Mouse (Mus musculus) lung, postnatal 25 days (tissue): ENCODE results near the gene Gm17660.

ENCODE experiments used
- DNase-seq: peaks from one replicate; pipeline ENCODE4 v3.0.0; 2022; ENCODE audit warnings: low spot score

Gm17660 gene

DNA sequence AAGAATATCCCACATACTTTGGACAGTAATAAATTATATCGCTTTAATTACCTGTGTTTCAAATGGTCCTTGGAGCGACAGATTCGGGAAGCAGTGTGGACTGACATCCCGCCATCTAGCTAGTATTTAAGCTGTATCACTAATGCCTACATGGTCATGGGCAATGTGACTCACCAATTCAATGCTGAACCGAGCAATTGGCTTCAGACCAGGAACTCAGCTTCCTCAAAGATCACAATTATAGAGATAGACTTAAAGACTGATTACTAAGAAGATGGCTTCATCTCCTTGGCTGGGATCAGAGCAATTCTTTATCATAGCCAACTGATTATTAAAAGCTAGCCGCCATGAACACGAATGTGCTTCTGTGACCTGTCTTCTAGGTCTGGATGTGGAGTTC lies at the start of gene Gm17660:
Gene Gm17660, minus strand, starts transcription at position 101 of the 400 bp plus-strand sequence.
- no peak for DNase-seq

DNA sequence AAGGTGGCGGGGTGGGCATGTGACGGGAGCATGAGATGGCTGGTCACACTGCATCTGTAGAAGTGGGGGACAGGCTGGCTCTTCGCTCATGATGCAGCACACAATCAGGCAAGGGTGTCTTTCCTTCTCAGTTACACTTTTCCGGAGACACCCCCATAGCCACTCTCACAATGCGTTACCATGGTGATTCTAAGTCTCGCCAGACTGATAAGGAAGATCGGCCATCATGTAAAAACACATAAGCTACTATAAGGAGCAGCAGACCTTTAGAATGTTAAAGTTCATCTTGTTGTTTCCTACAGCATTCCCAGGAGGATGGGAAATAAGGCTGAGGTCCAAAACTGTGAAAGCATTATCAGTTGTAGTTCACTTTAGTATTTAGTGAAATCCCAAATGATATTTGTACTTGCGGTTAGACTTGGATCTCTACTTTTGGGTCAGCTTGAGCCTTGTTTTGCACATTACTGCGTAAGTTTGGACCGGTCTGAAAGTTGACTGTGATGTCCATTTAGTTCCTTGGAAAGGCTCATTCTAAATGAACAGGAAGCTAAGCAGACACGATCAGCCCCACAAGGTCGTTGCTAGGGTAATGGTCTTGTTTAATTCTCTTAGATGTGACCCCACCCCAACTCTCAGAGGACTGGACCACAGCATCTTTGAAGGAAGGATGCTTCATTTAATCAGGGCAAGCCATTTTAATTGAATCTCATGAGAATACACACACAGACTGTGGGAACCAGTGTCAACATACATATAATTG lies 49.3 kb upstream of the Gm17660 start:
- DNase-seq, result no peak

DNA sequence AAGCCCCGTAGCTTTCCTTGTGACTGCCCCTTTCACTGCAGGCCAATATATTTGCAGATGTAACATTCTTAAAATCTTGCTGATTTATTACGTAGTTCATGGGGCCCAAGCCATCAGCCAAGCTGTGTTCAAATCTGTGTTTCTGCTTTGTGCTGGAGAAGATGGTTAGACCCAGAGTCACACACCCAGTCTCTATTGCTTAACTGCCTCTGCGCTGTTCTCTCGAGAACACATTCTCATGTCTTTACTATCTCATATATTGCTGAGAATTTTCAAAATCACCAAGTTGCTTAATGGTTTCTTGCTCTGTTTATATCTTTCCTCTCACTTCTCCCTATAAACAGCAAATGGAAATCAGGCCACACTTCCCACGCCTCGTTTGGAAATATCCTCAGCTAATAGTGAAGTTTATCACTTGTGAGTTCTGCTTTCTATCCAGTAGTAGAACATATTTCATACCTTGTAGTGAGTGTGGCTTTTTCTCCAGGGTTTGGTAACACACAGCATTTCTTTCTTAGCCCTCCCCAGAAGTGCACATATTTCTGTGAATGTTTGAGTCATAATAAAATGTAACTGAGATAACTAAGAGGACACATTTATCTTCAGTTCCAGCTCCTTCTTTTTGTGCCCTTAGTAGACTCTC lies 46.7 kb upstream of the Gm17660 start:
- no peak for DNase-seq

DNA sequence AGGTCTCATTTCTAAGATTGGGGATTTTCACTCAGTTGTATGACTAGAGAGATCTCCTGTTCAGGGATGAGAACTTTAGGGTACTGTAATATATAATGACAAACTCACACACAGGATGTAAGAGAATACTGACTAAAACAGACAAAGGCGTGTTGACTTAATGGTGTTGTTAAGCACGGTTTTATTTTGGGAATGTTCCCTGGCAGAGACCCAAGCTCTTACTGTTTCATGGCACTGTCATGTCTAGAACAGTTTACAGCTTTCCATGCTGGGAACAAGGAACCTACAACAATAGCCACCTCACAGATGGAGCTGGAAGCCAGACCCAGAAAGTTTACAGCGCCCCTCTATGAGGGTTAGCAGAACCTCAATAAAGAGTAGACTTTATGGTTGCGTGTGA lies 38.5 kb upstream of the Gm17660 start:
- DNase-seq, result peak; percentile 83

DNA sequence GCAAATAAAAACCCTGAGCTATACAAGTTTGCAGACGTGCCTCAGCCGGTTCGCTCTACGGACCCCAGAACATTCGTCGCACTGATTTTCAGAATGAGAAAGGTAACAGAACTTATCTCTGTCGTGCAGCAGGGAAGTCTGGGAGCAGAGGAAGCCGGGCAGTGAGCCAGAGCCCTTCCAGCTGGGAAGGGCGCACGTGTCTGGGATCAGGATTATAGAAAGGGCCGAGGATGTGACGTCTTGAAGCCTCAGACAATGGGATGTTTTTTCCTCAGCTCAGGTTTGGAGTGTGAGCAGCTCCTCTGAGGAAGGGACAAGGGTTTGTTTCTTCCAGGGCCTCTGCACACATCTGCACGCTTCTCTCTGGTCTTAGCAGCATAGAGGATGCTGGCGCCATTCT lies 37.7 kb upstream of the Gm17660 start:
- DNase-seq, result peak; percentile 89

DNA sequence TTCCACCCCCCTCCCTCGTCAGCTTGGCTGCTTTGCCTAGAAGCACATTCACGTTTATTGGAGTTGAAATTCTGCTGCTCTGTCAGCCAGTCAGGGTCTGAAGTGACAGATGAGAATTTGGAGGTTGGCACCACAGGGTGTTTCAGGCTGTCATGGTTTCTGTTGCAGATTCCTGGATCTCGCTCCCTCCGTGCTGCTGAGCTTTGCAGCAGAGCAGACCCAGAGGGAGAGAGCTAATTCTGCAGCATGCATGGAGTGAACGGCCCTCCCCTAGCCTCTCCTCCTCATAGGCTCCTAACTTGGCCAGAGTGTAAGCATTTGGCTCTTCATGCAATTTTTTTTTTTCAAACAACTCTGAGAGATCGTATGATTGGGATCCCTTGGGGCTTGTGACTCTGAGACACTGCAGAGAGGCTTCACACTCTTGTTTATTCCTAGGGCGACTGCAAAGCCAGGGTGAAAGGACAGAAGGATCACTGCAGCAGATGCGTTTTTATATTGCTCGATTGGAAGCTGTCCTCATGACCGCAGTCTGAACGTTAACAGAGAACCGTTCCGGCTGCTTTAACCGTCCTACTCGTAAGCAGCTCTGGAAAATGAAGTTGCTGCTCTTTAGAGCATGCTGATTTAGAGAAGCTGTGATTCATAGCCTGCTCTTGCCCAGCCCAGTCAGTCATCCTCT lies 36.2 kb upstream of the Gm17660 start, which contains the start of gene Sparcl1:
Gene Sparcl1, minus strand, starts transcription at position 243 of the 682 bp plus-strand sequence.
- peak; percentile 33 for DNase-seq

DNA sequence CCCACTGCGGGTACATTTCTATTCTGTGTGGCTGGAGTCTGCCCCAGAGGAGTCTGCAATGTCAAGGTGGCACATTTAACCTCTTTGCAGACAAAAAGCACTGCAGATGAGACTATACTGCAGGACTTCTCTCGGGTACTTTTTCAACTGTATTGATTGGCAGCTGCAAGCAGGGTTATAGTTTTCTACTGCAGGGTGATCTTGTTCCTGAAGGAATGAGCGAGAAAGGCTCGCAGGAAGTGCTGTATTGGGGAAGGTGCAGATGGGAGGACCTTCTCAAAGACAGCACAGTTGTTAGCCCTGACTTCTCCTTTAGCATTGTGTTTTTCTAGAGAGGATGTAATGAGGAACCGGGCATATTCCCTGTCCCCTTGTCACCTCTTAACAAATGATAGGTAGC lies 35.1 kb upstream of the Gm17660 start:
- DNase-seq, result no peak

DNA sequence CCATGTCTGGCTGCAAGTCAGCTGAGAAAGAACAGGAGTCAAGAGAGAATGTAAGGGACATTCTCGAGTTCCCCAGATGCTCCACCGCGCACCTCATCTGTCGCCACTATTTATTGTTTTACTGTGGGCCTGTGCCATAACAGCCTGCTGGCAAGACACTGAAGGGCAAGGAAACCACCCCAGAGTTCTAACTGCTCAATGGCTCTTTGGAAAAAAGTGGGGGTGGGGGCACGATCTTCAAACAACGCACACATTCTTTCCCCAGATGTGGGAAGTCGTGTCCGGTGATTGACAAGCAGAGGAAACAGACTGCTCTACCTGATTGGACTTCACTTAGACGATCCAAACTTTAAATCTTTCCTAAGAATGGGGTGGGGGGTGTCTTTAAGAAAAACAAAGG lies 34.6 kb upstream of the Gm17660 start:
- DNase-seq, result peak; percentile 39

DNA sequence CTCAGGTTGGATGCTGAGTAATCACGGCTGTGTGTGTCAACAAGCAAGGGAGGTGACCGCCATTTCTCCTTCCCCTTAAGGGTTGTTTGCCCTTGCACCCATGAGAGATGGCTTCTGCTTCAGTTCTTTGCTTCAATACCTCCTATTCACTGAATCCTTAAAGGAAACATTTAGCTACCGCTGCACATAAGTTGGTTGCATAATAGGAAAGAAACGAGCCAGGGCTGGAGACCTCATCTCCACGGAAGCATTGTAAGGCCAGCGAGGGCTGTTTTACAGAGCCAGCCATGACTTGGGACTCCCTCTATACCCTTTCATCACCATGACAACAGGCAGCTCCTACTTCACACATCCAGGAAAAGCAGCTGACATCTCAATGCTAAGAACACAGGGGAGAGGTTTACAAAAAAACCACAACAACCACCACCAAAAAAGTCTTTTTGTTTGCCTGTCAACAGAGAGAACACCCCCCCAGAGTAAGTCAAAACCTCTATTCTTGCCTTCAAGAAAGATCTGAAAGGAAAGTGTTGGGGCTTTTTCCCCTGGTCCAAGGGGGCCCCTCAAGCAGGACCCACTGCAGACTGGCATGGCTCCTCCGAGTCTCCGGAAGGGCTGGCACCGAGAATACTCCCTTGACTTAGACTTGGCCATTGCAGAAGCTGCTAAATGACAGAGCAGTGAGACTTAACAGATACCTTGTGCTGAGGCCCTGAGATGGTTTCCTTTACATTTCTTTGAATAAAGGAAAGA lies 32.9 kb upstream of the Gm17660 start:
- DNase-seq, result no peak

DNA sequence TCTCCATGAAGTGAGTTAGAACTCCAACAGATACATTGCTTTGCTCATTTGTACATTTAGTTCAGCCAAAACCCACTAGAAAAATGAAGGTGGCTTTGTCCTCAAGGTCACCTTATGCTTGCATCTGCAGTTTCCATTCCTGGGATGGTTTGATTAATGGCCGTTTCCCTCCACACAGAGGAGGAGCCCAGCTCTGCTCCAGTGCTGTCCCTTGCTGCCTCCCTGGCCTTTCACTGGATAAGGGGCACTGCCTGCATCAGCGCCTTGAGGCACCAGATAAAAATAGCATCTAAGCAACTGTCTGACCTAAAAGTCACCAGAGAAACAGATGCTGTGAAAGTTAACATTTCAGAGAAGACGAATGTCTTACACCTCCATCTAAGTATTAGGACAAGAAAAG lies 32.1 kb upstream of the Gm17660 start:
- peak; percentile 37 for DNase-seq

DNA sequence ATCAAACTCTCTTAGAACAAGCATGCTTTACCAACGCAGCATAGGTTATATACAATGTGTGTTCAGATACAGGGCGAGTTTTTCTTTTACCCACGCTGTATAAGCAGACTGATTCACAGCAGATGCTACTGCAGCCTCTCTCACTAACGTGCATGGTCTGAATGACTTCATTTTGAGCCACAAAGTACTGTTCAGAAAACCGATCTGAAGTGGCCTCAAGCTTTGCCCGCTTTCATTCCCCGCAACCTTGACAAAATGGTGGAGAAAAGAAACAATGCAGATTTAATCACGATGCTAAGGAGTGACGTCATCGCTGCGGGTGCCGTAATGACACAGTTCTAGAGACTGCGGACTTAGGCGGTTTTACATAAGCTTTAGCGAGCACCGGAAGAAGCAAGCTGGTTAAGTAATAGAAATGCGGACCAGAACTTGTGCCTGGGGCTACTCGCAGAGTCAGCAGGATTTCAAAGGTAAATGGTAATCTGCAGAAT lies 31.5 kb upstream of the Gm17660 start:
- DNase-seq, result no peak

DNA sequence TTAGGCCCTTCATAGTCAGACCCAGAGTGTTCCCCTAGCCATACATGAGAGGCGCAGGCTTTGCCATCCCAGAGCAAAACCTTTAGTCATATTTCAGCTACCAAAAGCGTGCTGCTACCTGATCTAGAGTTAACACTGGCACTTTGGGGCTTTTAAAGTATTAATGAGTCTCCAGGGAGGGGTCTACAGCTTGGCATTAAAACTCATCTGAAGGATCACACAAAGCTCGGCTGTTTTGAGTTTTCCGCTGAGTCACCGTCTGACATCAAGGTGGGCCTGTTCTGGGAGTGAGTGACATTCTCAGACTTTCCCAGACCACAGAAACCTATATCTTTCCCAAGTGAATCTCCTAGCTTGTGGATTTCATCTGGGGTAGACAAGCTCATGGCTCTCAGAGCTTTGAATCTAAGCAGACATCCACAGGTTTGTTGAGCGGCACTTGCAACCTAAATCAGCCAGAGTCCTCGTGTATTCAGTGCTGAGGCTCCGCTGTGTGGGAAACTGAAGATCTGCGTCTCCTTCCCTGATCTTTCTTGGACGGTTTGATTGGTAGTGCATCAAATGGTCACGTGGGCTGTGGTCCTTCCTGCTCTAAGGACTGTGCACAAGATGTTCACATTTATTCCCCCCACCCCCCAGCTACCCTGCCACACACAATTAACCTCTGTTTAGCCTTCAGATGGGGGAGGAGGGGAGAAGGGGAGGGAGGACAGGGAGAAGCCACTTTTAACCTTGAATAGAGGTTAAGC lies 30.9 kb upstream of the Gm17660 start:
- no peak for DNase-seq

DNA sequence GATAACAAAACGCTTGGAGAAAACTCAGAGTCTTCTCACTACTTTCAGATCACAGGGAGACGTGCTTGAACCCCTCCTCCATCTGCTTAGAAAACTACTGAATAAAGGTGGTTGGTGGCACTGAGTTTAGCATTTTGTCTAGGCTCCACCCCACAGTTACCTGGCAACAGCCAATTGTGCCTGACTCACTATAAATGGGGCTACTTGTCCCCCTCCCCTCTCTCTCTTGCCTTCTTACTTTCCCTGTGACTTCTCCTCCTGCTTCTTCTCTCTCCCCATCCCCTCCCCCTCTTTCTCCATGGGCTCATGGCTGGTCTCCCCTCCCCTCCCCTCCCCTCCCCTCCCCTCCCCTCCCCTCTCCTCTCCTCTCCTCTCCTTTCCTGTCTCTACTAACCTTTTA lies 26.7 kb upstream of the Gm17660 start:
- DNase-seq, result no peak

DNA sequence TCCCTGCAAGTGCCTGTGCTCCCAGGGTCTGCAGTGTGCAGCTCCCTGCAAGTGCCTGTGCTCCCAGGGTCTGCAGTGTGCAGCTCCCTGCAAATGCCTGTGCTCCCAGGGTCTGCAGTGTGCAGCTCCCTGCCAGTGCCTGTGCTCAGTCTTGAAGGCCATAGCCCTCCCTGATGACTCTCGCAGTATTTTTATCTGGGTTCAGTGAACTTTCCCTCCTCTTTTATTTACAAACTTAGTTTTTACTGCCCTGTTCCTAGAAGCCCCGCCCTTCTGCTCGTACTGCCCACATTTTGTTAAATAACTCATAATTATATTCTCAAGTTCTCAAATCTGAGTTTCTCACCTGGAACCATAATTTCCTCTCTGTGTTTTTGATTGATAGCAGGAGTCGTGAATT lies 25.8 kb upstream of the Gm17660 start:
- DNase-seq, result no peak

DNA sequence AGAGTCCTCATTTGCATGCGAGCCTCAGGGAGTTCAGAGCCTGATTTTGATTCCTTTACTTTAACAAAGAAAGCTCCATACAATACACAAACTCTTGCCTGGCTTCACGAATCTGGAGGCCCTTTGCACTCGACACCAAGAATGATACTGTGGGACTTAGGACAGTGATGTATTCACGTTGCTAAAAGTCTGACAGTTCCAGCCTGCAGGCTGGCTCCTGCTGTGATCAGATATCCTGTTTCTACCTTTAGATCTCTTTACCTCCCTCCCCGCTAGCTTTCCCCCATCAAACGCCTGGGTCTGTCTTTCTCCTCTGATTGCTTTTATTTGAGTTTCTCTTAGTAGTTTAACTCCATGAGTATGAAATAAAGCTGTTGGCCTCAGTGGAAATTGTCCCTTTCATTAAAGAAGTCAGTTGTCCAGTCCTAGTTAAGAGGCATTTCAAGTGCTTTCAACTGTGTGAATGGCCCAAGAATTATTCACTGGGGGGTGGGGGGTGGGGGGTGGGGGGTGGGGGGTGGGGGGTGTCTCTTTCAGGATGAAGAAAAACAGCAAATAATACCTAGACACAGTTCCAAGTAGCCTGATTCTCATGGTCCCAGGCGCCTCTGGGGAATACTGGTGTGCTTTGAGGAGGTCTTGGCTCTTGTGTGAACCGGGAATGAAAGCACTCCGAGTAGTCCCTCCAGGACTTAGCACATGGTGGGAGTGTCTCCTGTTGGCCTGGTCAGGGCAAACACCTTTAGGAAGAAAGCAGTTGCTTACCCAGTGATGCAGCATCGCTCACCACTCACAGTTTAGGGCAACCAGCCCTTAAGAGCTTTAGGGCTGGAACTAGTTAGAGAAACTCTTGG lies 24.5 kb upstream of the Gm17660 start:
- DNase-seq, result no peak

DNA sequence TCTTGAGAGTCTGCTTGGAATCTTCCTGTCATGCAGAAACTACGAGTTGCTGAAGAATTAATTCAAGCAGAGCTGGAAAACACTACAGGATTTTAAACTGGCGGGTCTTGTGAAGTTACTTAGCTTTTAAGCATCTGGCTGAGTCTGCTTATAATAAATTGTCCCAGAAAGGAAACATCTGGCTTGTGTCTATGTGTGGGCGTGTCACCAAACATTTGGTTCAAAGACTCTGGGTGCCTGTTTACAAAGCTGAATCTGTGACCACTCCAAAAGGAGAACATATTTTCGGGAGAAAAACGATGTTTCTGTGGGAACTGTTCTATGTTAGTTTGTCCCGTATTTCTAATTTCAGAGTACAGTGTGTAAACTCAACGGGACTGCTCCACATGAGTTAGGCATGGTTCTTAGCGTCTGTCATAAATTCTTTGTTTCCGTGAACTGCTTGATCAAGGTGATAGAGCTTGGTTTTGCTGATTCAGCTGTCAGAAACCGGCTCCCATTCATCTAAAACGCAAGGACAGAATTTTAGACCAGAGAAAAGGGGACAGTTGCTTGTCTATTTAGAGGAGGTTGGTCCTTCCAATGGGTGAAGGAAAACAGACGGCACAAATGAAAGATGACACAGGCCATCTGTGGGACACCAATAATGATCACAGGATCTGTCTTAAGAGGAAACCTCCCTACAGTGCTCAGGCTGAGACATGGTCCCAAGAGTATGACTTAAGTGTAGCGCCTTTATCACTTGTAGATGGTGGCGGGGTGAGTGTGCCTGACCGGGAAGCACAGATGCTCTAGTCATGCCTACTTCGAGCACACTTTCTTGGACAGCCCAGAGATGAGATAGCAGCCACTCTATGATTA lies 18.9 kb upstream of the Gm17660 start:
- DNase-seq, result peak; percentile 69

DNA sequence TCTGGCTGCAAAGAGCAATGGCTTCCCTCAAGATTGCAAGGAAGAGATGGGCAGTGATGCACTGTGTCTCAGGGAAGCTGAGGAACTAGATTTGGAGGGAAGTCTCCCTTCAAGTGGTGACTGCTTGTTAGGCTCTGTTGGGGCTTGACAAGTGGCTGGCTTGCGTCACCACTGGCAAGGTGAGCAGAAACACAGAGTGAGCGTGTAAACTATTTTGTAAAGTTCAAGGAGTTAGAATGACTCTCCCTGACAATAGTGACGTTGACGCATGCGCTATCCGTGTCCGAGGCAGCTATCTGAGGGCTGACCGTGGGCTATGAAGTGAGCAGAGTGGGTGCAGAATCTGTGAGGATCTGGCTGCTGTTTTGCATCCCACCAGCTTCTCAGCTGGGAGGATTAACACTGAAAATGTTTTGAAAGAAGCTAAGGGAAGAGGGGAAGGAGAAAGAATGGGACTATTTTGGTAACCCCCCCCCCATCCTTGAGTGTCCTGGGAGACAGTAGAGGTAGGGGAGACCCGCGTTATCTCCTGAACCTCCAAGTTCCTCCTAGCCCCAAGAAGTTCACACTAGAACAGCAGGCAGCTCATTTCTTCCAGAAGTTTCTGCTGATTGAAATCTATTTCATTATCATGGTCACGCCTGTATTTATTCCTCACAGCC lies 18.1 kb upstream of the Gm17660 start:
- peak; percentile 63 for DNase-seq

DNA sequence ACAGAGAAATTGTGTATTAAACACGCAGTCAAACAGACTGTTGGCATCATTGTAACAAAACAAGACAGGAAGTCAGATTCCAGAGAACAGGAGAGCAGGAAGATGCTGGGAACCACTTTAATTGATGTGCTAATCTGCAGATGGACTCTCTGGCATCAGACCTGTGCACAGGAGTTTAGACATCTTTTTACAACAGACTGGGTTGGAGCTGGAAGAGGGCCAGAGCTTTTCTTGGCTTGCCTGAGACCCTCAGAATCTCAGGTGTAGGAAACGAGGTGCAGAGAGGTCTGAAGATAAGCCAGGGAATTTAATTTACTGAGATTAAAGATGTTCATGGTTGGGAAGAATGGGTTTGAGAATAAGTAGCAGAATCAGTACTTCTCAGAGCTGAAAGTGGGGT lies 12.3 kb upstream of the Gm17660 start:
- no peak for DNase-seq

DNA sequence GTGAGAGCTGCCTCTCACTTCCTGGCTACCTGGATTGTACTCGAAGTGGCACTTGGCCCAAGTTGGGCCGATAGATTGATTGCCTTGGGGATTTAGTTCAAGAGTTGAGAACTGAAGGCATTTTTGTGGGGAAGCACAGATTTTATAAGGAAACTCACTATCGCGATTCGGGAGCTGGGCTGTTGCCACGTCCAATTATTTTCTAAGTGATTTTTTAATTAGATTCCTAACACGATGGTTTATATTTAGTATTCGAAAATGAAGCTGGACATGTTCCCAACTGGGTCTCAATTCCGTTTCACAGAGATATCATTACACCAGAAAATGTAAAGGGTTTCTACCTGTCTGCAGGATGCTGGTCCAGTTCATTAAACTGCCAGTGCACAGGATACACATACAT lies 8.0 kb upstream of the Gm17660 start:
- DNase-seq, result no peak
